Mouse (Mus musculus): ENCODE results near the gene Asb13. TPM values are rescaled to one million over a fixed set of nuclear protein-coding genes. Genes with fewer than 3 reads are reported as not detected.

The Asb13 gene
- total RNA-seq (2021), result 10 to 100 TPM in 1 of 2 experiments, 1 to 10 TPM in 1; 9.9 to 10.4 TPM
- long read RNA-seq, experiment 1, full-length matches to known transcripts, result 20 of 23 reads
- long read RNA-seq, experiment 1, partial matches to known transcripts, result 3 of 23 reads
- long read RNA-seq, experiment 1, other reads (novel, unspliced or antisense), result 0 of 23 reads
- long read RNA-seq, experiment 2, full-length matches to known transcripts, result 38 of 41 reads
- long read RNA-seq, experiment 2, partial matches to known transcripts, result 0 of 41 reads
- long read RNA-seq, experiment 2, other reads (novel, unspliced or antisense), result 3 of 41 reads

DNA sequence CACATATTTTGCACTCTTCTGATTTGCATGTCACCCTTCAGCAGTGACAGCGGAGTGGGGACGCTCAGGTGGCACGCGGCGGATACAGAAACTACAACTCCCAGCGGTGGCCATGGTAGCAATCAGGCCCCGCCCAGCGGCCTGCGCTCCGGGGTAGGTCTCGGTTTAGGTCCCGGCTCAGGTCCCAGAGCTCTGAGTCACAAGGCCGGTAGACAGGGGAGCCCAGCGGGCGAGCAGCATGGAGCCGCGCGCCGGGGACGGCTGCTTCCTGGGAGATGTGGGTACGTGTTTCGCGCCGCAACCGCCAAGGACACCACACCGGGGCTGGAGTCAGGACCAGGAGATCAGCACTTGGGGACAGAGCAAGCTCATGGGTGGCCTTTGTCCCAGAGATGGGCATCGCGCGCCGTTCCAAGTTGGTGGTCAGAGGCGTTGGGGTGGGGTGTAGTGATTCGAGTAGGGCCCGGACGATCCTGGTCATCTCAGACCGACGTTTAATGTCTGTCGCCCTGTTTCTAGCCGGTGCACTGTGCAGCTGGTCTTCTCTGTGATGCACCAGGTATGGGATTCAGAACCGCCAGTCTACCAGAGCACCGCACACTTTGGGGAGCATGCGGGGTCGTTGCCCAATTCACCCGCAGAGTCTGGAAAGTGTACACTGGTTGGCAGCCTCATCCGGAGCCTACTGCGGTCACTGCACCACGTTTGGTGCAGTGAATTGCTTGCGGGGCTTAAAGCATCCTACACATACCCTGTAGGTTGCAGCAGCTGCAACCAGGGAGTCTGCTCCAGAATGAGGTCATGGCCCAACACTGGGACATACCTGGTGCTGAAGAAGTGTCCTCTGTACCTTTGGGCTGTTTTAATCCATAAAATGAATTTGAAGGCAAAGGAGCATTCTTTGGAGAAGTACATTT, at the start of gene Asb13:
TSS of gene Asb13 (plus strand) at position 138 of the 917 bp plus-strand sequence.
- DNase-seq, result peak; percentile 83

DNA sequence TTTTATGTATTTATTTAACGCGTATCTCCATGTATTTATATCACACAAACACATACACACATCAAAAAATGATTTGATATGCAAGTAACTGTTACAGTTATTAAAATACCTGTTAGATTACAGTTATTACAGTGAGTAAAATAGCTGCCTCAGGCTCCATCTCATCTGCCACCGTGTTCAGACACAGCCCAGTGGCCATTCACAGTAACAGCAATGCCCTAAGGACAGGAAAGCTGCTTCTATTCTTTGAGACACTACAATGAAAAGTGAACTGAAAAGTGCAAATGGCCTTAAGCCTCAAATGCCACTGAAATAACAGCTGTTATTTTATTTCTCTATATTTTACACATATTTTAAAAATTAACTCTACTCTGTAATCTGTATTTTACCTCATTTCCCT, 43.0 kb upstream of the Asb13 start:
- no peak for DNase-seq

DNA sequence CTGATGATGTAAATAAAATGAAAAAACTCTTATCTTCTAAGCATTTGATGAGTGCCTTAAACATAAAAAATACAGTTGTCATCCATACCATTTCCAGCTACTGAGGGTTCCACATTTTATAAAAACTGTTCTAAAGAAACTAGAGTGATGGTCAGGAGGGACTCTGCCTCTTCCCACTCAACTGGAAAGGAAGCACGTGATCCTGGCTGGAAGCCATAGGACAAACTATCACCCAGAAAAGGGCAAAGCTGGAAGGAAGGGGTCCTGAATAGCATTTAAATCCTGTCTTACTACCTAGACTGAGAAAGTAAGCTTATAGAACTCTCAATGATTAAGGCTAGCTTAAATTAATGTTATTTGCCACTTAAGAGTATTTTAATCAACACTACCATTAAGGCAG, 39.5 kb upstream of the Asb13 start:
- no peak for DNase-seq

- no peak for DNase-seq
Observed at GRCm38 (mm10) chr13:3596232-3596631, 37.6 kb upstream of the Asb13 start.

DNA sequence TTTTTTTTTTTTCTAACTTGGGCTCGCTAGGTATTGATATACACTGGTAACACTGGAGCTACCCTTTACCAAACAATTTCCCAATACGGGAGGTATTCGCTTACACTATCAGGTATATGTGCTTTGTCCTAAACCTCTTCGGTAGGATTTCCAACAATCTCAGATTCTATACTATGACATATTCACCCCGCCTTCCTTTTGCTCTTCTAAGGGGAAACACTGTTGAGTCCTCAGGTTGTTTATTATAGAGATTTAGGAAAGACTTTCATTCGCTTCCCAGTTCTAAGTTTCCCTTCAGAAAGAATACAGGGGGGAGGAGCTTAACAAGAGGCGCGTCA, 24.1 kb upstream of the Asb13 start:
- DNase-seq, result no peak

GRCm38 (mm10) chr13:3610118-3610794, 23.6 kb upstream of the Asb13 start:
- DNase-seq, result no peak

DNA sequence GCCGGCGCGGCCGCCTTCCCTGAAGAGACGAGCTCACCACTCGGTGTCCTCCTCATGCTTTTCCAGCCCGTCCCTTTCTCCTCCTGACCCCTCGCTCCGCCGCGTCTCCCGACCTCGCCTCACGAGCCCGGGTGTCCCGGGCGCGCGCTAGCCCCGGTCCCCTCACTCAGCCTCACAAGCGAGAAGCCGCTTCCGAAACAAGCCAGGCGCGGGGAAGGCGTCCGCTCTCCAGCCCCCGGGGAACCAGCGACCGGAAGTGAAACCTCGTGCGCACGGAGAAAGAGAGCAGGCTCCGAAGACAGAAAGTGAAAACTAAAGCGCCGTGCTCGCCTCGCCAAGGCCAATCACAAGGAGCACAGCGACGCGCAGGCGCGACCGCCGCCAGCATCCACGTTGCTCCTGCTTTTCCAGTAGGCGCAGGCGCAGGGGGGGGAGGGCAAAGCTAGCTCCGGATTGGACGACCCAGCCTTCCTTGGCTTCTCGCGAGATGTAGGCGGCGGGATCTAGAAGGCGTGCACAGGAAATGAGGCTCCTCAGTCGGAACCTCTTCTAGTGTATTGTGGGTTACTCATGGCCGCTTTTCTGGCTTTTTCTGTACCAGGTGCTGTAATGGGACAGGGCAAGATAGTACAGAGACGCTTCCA, 22.9 kb upstream of the Asb13 start, which contains the start of gene Fam208b:
TSS of gene Fam208b (minus strand) at position 314 of the 644 bp plus-strand sequence.
- peak; percentile 98 for DNase-seq

GRCm38 (mm10) chr13:3627139-3627538, 6.7 kb upstream of the Asb13 start:
- DNase-seq, result no peak

- no peak for DNase-seq
Observed at GRCm38 (mm10) chr13:3628102-3628501, 5.7 kb upstream of the Asb13 start.

DNA sequence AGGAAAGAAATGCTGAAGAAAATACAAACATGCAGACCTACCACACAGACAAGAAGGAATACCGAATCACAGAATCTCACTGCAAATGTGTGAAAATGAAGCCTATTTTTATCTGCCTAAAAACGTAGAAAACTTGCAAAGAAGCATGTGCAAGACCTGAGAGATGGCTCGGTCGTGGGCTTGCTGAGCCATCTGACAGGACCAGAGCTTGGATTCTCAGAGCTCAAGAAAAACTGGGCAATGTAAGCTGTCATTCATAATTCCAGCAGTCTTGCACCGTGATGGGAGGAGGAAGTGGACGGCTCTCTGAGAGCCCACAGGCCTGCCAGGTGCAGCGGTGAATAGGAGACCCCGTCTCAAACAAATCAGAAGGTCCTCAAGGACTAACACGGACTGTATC, 1.3 kb upstream of the Asb13 start:
- no peak for DNase-seq

DNA sequence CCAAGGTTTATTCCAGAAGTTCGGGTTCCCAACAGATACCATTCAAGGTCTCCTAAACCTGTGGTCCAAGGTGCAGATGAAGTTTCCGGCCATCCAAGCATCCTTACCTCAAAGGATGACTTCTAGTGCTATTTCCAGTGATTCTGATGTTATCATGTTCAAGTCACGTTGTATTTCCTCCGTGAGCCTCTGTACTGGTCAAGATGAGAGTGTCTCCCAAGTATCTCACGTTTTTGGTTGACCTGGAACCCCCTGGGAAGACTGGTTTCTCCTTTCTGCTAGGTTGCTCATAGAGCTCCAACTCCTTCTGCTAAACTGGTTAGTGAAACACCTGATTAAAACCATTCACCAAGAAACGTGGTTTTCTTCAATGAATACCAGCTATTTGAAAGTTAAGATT, 701 bp upstream of the Asb13 start:
- no peak for DNase-seq

DNA sequence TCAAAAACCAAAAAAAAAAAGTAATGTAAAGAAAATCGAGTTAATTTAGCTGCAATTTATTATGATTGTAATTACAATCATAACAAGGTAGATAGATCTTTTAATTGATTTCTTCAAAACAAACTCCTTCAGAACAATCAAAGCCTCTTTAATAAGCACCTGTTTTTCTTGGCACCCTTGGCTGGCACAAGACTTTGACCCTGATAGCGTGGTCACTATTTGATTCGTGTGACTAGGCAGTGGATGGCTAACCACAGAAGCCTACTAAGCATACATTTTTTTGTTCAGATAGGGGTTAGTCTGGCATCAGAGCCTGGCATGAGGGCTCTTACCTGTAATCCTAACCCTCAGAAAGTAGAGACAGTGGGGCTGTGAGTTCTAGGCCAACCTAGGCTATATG, 1.2 kb downstream of the Asb13 start:
- DNase-seq, result no peak

DNA sequence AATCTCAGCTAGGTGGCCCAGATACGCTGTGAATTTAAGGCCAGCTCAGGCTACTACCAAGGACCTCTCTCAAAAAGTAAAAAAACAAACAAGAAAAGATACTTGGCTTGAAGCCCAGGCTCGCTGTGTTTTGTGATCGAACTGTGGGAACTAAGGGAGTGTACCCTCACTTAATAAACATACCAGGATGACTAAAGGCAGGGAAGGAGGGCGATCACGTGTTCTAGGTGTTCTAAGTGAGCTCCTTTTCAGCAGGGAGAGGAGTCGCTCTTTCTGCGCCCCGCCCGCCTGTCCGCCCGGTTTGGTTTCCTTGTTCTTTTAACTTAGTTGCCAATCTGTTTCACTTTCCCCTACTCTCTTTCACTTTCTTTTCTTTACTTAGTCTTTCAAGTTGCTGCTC, 3.0 kb downstream of the Asb13 start:
- no peak for DNase-seq

DNA sequence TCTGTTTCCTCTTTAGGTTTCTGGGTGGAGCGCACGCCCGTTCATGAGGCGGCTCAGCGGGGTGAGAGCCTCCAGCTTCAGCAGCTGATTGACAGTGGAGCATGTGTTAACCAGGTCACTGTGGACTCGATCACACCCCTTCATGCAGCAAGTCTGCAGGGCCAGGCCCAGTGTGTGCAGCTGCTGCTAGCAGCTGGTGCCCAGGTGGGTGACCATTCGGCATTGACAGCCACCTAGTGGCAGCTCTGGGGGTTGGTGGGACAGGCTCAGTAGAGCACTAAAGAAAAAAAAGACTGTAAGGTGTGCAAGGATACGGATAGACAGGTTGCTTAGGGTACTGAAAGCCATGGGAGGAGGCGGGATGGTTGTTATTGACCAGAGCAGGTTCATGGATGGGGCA, 8.2 kb downstream of the Asb13 start:
- DNase-seq, result no peak

GRCm38 (mm10) chr13:3642538-3642937, 8.7 kb downstream of the Asb13 start:
- DNase-seq, result no peak

GRCm38 (mm10) chr13:3644871-3645270, 11.0 kb downstream of the Asb13 start:
- no peak for DNase-seq

- DNase-seq, result no peak
Observed at GRCm38 (mm10) chr13:3645919-3646318, 12.1 kb downstream of the Asb13 start.

DNA sequence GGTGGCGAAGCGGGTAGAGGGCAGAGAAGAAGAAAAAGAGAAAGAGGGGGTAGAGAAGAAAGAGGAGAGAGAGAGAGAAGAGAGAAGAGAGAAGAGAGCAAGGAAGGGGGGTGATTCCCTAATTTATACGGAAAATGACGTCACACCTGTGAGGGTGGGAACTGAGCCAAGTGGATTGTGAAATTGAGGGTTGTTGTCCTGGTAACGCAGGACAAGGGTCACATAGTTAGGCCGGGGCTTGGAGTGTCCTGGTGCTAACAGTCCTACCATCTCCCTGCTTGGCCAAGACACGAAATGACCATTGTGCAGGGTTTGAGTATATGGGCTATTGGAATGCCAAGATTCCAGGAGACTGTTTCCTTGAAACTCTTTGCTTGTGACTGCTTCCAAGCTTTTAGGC, 12.7 kb downstream of the Asb13 start:
- no peak for DNase-seq

DNA sequence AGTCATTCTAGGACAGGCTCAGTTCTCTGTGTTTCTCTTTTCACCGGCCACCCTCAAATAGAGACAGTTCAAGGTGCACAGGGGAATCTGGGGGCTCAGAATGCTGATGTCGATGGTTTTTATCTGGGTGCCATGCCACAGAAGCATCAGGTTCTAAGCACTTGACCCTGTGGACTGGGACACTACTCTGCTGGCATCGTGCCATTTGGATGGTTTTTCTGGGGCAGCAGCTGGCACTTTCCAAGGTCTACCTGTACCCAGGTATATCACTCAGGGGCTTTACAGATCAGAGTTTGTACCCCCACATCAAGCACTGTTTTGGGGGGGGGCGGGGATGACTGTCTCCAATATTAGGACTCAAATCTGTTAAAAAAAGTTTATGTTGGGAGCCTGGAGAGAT, 16.7 kb downstream of the Asb13 start:
- DNase-seq, result no peak

DNA sequence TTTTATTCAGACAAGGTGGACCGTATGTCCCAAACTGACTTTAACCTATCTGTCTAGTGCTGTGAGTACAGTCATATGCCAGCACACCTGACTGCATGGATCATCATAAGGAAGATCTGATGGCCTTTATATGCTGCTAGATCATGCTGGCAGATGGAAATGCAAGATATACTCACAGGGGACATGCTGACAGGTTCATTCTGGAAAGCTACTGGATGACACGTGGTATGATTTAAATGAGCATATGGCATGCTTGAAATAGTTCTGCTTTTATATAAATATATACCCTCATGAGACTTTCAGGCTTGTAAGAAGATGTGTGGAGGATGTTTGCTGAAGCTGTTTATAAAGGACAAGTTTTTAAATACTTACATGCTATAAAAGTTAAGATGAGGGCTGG, 20.6 kb downstream of the Asb13 start:
- DNase-seq, result no peak

- no peak for DNase-seq
Observed at GRCm38 (mm10) chr13:3659163-3660160, 25.6 kb downstream of the Asb13 start.

Data from gastrocnemius, postnatal 25 days (tissue).